Mouse (Mus musculus) stomach, embryonic 14.5 days (tissue): ENCODE measurements around the gene Map6d1. TPM values are rescaled to one million over a fixed set of nuclear protein-coding genes. Genes with fewer than 3 reads are reported as not detected.

Experiments used
- ATAC-seq: fragments of 200-750 bp; cut with Nextera tagmentation; 2 replicates; pipeline ENCODE4 v1.8.0; 2017; ENCODE audit warnings: low read depth, moderate TSS enrichment; ENCODE audit not compliant: insufficient number of reproducible peaks, insufficient read depth, low FRiP score
- H3K27ac ChIP-seq: fragments of 300-500 bp; sonication (generic); 2 replicates; pipeline ENCODE4 v1.5.1; 2014; ENCODE audit warnings: mild to moderate bottlenecking, low read length, moderate library complexity, mixed read lengths
- H3K27me3 ChIP-seq: fragments of 300-500 bp; sonication (generic); 2 replicates; pipeline ENCODE4 v1.6.1; 2014; ENCODE audit warnings: low read length, control low read depth, mixed read lengths; ENCODE audit not compliant: control insufficient read depth, insufficient read depth
- H3K36me3 ChIP-seq: fragments of 300-500 bp; sonication (generic); 2 replicates; pipeline ENCODE4 v1.6.1; 2014; ENCODE audit warnings: mild to moderate bottlenecking, control low read depth, low read length, moderate library complexity, mixed read lengths; ENCODE audit not compliant: control insufficient read depth, insufficient read depth
- H3K4me1 ChIP-seq: fragments of 300-500 bp; sonication (generic); 2 replicates; pipeline ENCODE4 v1.6.1; 2014; ENCODE audit warnings: low read length, control low read depth, mixed read lengths; ENCODE audit not compliant: control insufficient read depth, insufficient read depth
- H3K4me2 ChIP-seq: fragments of 300-500 bp; sonication (generic); replicated peaks from 2 replicates; pipeline ENCODE4 v1.6.1; 2014; ENCODE audit warnings: low read depth, low read length, control low read depth
- H3K4me3 ChIP-seq: fragments of 300-500 bp; sonication (generic); 2 replicates; pipeline ENCODE4 v1.5.1; 2014; ENCODE audit warnings: low read depth, low read length, control low read depth
- H3K9ac ChIP-seq: fragments of 300-500 bp; sonication (generic); replicated peaks from 2 replicates; pipeline ENCODE4 v1.6.1; 2014; ENCODE audit warnings: low read depth, mild to moderate bottlenecking, control low read depth, low read length, moderate library complexity, mixed read lengths
- H3K9me3 ChIP-seq: fragments of 300-500 bp; sonication (generic); 2 replicates; pipeline ENCODE4 v1.6.1; 2016; ENCODE audit warnings: low read depth, low read length, control low read depth; ENCODE audit not compliant: control insufficient read depth
- WGBS: fragments of 180-500 bp; shearing (Covaris S2); extraction: QIAGEN DNeasy Blood & Tissue Kit; methylation state at CpG from one replicate; pipeline ENCODE4 v1.1.7; 2014; 5-methylcytosine and 5-hydroxymethylcytosine counted together
- polyA plus RNA-seq: library from polyadenylated mRNA; unstranded; fragments of >200 nt; fragmentation: Nextera tagmentation; extraction: Ambion mirVana; gene quantifications from 2 replicates; pipeline ENCODE4 v1.2.1, GENCODE M21; 2014

The Map6d1 gene
- polyA plus RNA-seq, 1 experiment from 2014 or later, result 1.3 TPM

DNA sequence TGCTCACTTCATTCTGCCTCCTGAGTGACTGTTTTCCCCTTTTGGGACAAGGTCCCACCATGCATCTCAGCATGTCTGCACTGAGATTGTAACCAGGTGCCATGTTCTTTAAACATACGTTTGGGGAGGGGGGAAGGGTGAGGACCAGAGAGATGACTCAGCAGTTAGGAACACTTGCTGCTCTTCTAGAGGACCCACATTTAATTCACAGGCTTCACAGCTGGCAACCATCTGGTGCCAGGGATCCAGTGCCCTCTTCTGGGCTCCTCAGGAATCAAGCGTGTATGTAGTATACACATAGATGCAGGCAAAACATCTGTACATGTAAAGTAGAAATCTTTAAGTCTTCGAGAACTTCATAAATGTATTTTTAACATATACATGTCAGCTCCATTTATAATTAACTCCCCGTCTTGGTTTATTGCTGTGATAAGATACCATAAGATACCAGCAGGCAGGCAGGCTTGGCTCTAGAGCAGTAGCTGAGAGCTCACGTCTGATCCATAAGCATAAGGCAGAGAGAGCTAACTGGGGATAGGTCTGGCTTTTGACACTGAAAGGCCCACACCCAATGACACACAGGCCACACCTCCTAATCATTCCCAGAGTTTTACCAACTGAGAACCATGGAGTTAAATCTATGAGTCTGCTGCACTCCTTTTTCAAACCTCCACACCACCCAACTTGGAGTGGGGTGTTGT, 41.5 kb downstream of the Map6d1 start:
- Histone ChIP-seq H3K9me3 (no peaks in the 10 kb centered on the region), H3K36me3 (peaks cover 51% of the 10 kb centered on the region), H3K4me3 (no peak overlapping the region), H3K27me3 (no peaks in the 10 kb centered on the region), H3K9ac (no peak overlapping the region), H3K4me2 (no peak overlapping the region), H3K4me1 (0 out of 2 replicates have a peak, but pooled peaks cover 2% of the 10 kb centered on the region), H3K27ac (no peak overlapping the region)
- WGBS, result 70% methylated on average over 5 of the region's 5 CpGs
- no peak for ATAC-seq

DNA sequence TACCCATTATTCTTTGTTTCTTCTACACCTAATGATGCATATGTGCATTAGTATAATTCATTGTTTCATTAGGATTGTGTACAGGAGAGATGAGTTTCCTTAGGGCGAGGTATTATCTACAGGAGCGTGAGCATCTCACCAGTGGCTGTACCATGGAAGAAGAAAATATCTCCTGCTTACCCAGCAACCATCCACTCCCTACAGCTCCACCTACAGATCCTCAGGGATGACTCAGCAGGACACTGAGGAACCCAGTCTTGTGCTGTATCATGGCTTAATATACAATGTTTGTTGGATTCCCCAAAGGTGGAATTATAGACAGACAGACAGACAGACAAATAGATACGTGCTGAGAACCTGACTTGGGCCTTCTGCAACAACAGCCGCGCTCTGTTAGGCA, 44.2 kb downstream of the Map6d1 start:
- peaks cover 59% of the 10 kb centered on the region for H3K36me3 ChIP-seq
- no peaks in the 10 kb centered on the region for H3K27me3 ChIP-seq
- H3K9me3 ChIP-seq, result no peaks in the 10 kb centered on the region
- H3K27ac ChIP-seq, result no peak overlapping the region
- no peak overlapping the region for H3K4me3 ChIP-seq
- no peak for ATAC-seq
- H3K4me1 ChIP-seq, result 0 out of 2 replicates have a peak, but pooled peaks cover 2% of the 10 kb centered on the region
- H3K9ac ChIP-seq, result no peak overlapping the region
- H3K4me2 ChIP-seq, result no peak overlapping the region
- 96% methylated on average over 5 of the region's 5 CpGs for WGBS

DNA sequence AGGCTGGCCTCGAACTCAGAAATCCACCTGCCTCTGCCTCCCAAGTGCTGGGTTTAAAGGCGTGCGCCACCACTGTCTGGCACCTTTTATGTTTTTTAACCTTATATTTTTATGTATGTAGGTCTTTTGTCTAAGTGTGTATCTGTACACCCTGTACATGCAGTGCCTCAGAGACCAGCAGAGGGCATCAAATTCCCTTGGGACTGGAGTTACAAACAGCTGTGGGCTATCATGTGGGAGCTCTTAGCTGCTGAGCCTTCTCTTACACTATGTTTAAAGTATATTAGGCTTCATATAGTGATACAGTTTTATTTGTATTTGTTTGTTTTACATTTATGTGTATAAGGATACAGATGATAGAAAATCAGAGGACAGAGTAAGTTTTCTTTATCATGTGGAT, 45.6 kb downstream of the Map6d1 start:
- WGBS, result 94% methylated on average over 3 of the region's 3 CpGs
- no peak overlapping the region for H3K27ac ChIP-seq

DNA sequence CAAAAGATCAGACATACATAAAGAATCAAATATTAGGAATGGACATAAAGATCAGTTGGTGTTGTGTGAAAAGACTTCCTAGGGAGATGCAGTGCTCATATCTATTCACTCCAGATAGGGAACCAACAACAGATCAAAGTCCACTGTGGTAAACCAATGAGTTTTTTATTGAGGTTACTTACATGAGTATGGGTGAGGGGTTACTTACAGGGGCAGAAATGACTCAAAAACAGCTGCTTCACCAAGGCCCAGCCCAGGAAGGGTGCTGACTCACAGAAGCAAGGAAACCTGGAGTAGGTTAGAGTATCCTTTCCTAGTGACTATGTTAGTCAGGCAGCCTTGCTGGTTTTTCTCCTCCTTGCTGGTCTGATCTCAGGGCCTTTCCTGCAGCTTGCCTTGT, 49.1 kb downstream of the Map6d1 start:
- no peak overlapping the region for H3K9ac ChIP-seq
- ATAC-seq, result no peak
- H3K4me2 ChIP-seq, result no peak overlapping the region
- 0 out of 2 replicates have a peak, but pooled peaks cover 2% of the 10 kb centered on the region for H3K4me1 ChIP-seq
- H3K4me3 ChIP-seq, result no peak overlapping the region
- H3K27me3 ChIP-seq, result no peaks in the 10 kb centered on the region
- peaks cover 71% of the 10 kb centered on the region for H3K36me3 ChIP-seq
- no peak overlapping the region for H3K27ac ChIP-seq
- H3K9me3 ChIP-seq, result no peaks in the 10 kb centered on the region

More for the DNA sequence above, 45.6 kb downstream of the Map6d1 start:
- no peak overlapping the region for H3K4me2 ChIP-seq
- H3K9me3 ChIP-seq, result no peaks in the 10 kb centered on the region
- ATAC-seq, result no peak
- H3K4me3 ChIP-seq, result no peak overlapping the region
- H3K4me1 ChIP-seq, result 0 out of 2 replicates have a peak, but pooled peaks cover 2% of the 10 kb centered on the region
- no peak overlapping the region for H3K9ac ChIP-seq
- H3K27me3 ChIP-seq, result no peaks in the 10 kb centered on the region
- H3K36me3 ChIP-seq, result peaks cover 62% of the 10 kb centered on the region

DNA sequence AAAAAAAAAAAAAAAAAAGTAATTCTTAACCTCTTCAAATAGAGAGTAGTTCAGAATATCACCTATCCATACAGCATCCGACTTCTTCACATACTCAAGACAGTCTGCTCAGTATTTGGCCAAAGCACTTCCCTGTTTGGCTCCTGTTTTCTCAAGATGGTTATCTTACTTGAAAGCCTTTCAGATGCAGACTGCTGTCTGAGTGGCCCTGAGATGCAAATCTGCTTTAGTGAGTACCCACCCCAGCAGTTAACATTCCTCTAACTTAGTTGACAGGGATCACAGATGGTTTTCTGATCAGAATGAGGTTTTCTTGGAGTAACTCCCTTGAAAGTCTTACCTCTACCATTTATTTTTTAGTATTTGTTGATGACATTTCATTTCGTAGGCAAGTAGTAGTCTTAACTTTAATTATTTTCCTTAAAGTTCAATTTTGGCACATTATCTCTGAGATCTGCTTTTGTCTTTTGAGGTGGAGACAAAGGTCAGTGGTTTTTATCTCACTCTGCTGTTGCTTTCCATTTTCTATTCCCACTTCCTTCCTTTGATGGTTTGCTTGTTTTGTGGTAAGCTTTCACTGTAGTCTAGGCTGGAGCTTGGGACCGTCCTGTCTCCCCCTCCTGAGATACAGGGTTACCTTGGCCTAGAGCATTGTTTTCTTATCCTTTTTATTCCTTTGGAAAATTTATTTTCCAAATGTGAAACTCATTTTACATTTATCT, 49.8 kb downstream of the Map6d1 start:
- H3K4me1 ChIP-seq, result 0 out of 2 replicates have a peak, but pooled peaks cover 2% of the 10 kb centered on the region
- H3K4me3 ChIP-seq, result no peak overlapping the region
- no peak overlapping the region for H3K9ac ChIP-seq
- no peak for ATAC-seq
- 73% methylated on average over 3 of the region's 3 CpGs for WGBS
- peaks cover 71% of the 10 kb centered on the region for H3K36me3 ChIP-seq
- no peak overlapping the region for H3K4me2 ChIP-seq
- no peaks in the 10 kb centered on the region for H3K27me3 ChIP-seq
- no peaks in the 10 kb centered on the region for H3K9me3 ChIP-seq
- H3K27ac ChIP-seq, result no peak overlapping the region

DNA sequence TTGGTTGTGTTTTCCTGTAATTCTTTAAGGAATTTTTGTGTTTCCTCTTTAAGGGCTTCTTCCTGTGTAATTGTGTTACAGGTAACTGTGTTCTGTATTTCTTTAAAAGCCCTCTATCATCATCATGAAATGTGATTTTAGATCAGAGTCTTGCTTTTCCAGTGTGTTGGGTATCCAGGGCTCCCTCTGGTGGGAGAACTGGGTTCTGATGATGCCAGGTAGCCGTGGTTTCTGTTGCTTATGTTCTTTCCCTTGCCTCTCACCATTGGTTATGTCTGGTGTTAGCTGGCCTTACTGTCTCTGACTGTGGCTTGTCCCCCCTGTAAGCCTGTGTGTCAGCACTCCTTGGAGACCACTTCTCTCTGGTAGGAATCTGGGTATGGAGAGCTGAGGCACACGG, 55.8 kb downstream of the Map6d1 start:
- no peak overlapping the region for H3K4me2 ChIP-seq
- no peaks in the 10 kb centered on the region for H3K9me3 ChIP-seq
- no peak overlapping the region for H3K27ac ChIP-seq
- no peaks in the 10 kb centered on the region for H3K27me3 ChIP-seq
- H3K4me1 ChIP-seq, result no peaks in the 10 kb centered on the region
- no peak overlapping the region for H3K9ac ChIP-seq
- peaks cover 45% of the 10 kb centered on the region for H3K36me3 ChIP-seq
- no peak overlapping the region for H3K4me3 ChIP-seq
- WGBS, result 64% methylated on average over 2 of the region's 2 CpGs
- ATAC-seq, result no peak

Other genes starting within 250 kb of the Map6d1 start
- 28.9 and 32.6 TPM in 2 replicates for gene Klhl24, start 143.8 kb downstream of the Map6d1 start, polyA plus RNA-seq
- 44.1 and 45.3 TPM in 2 replicates for gene Yeats2, start 100.3 kb downstream of the Map6d1 start, polyA plus RNA-seq
- 76.3 and 83.4 TPM in 2 replicates for gene Parl, start 61.0 kb upstream of the Map6d1 start, polyA plus RNA-seq
- not detected in 2 replicates for gene Cyp2ab1, start 84.0 kb upstream of the Map6d1 start, polyA plus RNA-seq
- gene Abcc5, start 185.0 kb upstream of the Map6d1 start, polyA plus RNA-seq, result 73.9 and 81.7 TPM in 2 replicates